Mouse (Mus musculus) lung, postnatal 25 days (tissue): ENCODE data around the gene Gm10271.

ENCODE experiments used
- DNase-seq: peaks from one replicate; pipeline ENCODE4 v3.0.0; 2022; ENCODE audit warnings: low spot score

Gm10271 gene

GRCm38 (mm10) chr10:116932418-116932817, 40.0 kb downstream of the Gm10271 start:
- no peak for DNase-seq

- no peak for DNase-seq
Measured at GRCm38 (mm10) chr10:116931497-116932179, 40.8 kb downstream of the Gm10271 start.

DNA sequence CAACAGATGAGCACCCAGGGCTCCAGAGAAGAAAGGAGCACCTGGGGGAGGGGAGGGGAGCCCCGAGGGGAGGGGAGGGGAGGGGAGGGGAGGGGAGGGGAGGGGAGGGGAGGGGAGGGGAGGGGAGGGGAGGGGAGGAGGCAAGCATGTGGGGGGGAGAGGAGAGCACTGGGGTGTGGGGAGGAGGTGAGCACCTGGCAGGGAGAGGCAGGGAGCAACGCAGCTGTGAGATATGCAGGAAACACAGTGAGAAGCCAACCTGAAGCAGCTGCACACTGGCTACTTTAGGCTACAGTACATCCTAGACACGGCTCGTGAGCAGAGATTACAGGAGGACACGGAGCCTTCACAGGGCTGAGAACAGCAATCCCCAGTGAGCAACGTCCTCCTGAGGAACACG, 41.5 kb downstream of the Gm10271 start:
- DNase-seq = no peak

DNA sequence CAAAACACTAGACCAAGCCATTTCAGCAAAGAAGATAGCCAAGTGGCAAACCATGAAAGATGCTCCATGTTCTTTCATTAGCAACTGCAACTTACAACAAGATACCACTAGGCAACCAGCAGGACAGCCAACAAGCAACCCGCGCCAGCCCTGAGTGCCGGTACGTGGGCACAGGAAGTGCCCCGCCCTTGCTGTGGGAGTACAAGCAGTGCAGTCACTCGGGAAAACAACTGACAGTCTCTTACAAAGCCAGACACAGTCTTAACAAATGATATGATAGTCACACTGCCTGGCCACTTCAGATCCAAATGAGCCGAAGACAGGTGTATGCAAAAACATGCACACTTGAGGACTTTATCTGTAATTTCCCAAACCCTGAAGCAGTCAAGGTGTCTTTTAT, 41.9 kb downstream of the Gm10271 start:
- peak; percentile 62 for DNase-seq

GRCm38 (mm10) chr10:116928826-116929225, 43.6 kb downstream of the Gm10271 start:
- DNase-seq = no peak

GRCm38 (mm10) chr10:116926428-116927113, 45.8 kb downstream of the Gm10271 start:
- DNase-seq = no peak

DNA sequence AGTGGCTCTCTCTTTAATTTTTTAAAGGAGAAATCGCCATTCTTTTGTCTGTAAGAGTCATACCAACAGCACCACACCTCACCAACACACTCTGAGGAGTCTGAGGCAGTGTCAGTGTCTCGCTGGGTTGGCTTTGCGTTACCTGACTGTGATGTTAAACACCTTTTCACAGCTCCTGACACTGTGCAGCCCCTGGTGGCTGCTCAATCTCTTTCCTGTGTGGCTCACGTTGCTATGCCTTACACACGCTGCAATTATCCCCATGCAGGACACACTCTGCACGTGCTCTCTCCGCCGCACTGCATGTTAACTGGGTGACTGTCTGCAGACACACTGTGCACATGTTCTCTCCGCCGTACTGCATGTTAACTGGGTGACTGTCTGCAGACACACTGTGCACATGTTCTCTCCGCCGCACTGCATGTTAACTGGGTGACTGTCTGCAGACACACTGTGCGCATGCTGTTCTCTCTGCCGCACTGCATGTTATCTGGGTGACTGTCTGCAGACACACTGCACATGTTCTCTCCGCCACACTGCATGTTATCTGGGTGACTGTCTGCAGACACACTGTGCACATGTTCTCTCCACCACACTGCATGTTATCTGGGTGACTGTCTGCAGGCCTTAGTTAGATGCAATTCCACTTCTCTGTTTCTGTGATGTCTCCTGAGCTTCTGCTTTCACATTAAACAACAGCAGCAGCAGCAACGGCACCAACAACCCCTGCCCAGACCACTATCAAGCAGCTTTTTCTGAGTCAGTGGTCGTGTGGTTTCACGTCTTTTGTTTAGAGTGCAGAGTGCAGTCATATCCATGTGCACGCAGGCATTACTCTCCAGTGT, 48.5 kb downstream of the Gm10271 start:
- DNase-seq = no peak

DNA sequence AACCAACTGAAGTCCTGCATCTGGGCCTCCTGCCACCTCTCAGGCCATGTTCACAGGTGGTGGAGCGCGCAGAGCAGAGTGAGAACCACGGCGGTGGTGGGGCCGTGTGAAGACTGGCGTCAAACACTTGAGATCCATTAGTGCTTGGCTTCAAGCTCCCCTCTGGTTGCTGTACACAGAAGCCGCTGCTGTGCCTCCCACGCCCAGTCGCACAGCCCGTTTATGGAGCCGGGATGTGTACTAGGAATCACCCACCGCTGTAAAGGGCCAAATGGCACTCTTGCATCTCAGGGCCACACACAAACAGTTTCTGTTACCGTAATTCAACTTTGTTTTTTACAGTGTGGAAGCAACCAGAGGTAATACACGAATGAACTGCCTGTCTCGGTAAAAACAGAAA, 50.2 kb downstream of the Gm10271 start:
- no peak for DNase-seq

DNA sequence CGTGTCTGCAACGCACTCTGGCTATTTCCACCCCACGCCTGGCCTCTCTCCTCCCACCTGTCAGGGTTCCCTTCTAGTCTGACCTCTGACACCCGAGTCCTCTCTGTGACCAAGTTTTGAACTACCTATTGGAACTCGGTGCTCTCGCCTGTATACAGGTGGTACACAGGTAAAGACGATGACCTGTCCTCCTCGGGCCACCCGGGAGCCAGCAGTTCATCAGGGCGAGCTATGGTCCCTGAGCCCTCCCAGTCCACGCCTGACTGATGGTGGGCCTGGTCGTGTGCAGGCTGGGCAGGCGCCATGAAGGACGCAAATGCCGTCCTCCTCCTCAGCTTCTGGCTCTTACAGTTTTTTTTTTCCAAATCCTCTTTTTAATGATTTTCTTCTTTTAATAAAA, 51.0 kb downstream of the Gm10271 start:
- DNase-seq = no peak

DNA sequence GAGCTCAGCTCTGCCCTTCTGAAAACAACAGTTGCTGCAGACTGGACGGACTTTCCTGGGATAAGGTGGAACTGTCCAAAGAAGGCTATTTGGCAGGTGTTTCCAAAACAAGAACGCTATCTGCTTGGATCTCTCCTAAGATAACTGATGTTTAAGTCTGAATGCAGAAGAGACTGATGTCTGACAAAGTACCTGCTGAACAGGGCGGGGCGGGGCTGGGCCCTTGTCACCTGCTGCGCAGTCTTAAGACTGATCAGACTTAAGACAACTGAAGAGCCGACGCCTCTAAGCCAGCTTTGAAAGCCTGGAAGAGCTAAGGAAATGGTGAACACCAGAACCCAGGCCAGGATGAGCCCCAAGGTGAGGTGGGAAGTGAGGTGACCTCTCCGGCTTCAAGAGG, 51.8 kb downstream of the Gm10271 start:
- no peak for DNase-seq

GRCm38 (mm10) chr10:116919368-116920317, 52.8 kb downstream of the Gm10271 start:
- no peak for DNase-seq

- no peak for DNase-seq
Measured at GRCm38 (mm10) chr10:116916581-116916980, 55.8 kb downstream of the Gm10271 start.

DNA sequence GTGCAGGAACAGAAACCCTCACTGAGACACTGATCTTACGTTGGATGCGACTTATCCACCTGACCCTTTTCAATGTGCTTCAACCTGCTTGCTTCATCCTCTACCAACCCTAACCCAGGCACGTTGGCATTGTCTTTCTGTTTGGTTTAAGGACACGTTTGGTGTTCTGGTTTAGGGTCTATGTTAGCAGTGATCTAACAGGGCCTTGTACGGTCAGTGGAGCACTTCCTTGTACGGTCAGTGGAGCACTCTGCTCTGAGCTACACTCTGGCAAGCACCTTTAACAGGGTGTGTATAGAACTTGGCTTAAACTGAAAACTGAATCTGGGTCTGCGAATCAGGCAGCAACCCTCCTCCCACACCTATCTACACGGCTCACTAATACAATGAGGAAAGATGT, 57.1 kb downstream of the Gm10271 start:
- no peak for DNase-seq

DNA sequence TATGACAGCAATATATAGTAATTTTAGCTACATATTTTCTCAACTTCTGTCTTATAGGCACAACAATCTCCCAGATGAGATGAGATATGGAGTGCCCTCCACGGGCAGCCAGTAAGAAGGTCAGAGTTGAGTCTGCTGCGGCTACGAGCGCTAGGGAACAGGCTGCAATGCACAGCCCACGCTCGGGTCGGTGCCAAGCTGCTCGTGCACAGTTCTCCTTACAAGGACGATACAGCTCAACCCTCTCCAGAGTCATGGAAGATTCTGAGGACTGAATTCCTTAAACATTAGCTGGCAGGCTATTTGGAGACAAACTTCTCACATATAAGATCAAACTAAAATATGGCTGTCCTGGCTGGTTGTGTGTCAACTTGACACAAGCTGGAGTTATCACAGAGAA, 57.8 kb downstream of the Gm10271 start:
- DNase-seq = no peak

DNA sequence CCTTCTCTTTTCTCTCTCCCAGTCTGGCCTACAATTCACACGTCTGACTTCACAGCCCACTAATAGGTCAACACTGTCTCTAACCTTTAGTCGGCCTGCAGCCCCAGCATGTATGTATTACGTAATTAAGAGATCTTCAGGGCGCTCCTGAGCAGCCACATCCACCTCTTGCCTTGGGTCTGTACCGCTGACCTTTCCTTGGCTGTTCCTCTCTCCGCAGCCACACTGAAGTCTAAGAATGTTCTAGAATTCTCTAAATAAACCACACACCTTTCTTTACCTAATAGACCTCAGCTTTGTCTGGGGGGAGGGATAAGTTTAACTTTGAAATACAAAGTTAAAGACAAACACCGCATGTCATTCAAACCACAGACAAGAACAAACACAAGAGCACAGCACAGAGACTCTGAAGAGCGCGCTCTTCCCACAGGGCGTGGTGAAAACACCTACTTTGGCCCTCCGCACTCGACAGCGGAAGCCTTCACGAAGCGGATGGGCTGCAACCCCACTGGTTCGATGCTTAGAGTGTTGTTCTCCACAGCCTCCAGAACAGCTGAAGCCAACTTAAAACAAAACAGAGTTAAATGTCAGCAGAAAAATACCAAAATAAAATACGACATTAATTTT, 58.6 kb downstream of the Gm10271 start:
- peak; percentile 33 for DNase-seq

DNA sequence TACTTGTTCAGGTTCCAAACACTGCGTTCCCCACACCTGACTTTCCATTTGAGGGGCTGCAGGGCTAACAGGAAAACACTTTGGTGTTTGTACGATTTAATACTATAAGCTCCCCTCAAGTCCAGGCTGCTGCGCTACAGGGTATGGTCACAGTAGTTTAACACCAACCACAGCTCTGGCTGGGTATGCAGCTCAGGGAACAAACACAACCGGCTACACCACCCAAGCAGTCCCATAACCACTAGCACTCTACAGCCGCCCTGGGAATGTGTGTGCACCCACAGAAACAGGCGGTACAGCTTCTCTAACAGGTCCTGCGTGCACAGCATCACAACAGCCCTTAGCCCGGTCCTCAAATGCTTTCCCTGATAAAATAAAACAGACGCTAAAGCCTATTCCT, 59.6 kb downstream of the Gm10271 start:
- DNase-seq = no peak

GRCm38 (mm10) chr10:116908901-116909642, 63.3 kb downstream of the Gm10271 start:
- no peak for DNase-seq
